8 mouse cellular contexts compared by ENCODE assay signal in the genomic region with DNA sequence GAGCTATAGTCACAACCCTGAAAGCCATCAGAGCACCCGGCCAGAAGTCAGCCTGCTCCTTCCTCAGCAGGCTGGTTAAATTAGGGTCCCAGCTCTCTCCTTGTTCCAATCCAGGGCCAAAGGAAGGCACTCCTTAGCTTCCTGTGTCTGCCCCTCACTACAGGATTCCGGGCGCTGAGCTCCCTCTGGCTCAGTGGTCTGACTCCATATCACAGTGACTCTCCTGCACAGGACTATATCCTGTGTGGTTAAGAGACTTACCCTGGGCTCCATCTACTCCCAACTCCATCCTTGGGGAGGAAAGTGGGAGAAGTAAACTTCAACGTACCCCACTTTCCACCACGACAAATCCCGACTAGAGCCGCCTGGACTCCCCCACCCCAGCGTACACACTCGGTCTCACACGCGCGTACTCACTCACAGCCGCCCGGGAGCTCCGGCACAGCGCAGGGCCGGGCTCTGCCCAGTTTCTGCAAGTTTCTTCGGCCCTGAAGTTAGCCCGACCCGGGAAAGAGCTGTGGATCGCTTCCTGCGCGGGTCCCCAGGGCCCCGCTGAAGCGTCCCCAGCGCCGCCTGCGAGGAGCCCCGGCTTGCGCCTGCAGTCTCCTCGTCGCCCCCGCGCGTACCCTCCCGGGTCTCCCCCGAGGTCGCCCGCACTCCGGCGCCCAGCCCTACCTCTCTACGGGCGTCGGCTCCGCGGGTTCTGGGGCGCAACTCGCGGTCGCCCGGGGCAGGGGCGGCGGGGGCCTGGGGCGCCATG. TPM values are rescaled to one million over a fixed set of nuclear protein-coding genes. Genes with fewer than 3 reads are reported as not detected.
DNase-seq lines count a peak whose midpoint lies in the region; ATAC-seq and TF ChIP-seq lines count a peak whose summit lies in the region.

No protein-coding gene starts in this region.

- H3K4me2 ChIP-seq in kidney, embryonic 16.5 days (replicated peaks; ENCODE audit: low read depth, low read length) = peak overlapping the region; percentile 73

- H3K27me3 ChIP-seq in kidney, adult 2 months (replicated peaks; ENCODE audit: control insufficient read depth, insufficient read depth, low read length) = 0 out of 2 replicates have a peak, but pooled peaks cover 1% of the 10 kb centered on the region
- no peaks in the 10 kb centered on the region for H3K27me3 ChIP-seq in ES-Bruce4 (ENCODE audit: control insufficient read depth, insufficient read depth, low read length, poor library complexity, severe bottlenecking)
- H3K27me3 ChIP-seq in kidney, embryonic 16.5 days (ENCODE audit: insufficient read depth, low read length) = no peaks in the 10 kb centered on the region
- H3K27me3 ChIP-seq in midbrain, embryonic 10.5 days (ENCODE audit: low read depth, poor library complexity, severe bottlenecking) = no peaks in the 10 kb centered on the region

- H3K9me3 ChIP-seq in ES-Bruce4 (replicated peaks; ENCODE audit: control insufficient read depth, insufficient read depth, low read length, poor library complexity, severe bottlenecking) = no peaks in the 10 kb centered on the region
- H3K9me3 ChIP-seq in kidney, embryonic 16.5 days (ENCODE audit: low read length) = no peaks in the 10 kb centered on the region
- no peaks in the 10 kb centered on the region; the same call in 1 of the 2 replicates for H3K9me3 ChIP-seq in midbrain, embryonic 10.5 days (replicated peaks)

- H3K27ac ChIP-seq in kidney, adult 2 months (ENCODE audit: insufficient read depth, low read depth, low read length) = no peak overlapping the region
- no peak overlapping the region for H3K27ac ChIP-seq in ES-Bruce4 (ENCODE audit: insufficient read depth, low read length)
- peak overlapping the region; percentile 84 for H3K27ac ChIP-seq in kidney, embryonic 16.5 days (ENCODE audit: low read length)
- peak overlapping the region; percentile 100 for H3K27ac ChIP-seq in midbrain, embryonic 10.5 days (replicated peaks)

- no peaks in the 10 kb centered on the region for H3K4me1 ChIP-seq in kidney, adult 2 months (ENCODE audit: control insufficient read depth, insufficient read depth, low read length)
- peaks cover 6% of the 10 kb centered on the region for H3K4me1 ChIP-seq in ES-Bruce4 (ENCODE audit: control insufficient read depth, insufficient read depth, low read length)
- peaks cover 41% of the 10 kb centered on the region for H3K4me1 ChIP-seq in kidney, embryonic 16.5 days (ENCODE audit: insufficient read depth, low read length)
- H3K4me1 ChIP-seq in midbrain, embryonic 10.5 days = peaks cover 59% of the 10 kb centered on the region

- H3K36me3 ChIP-seq in kidney, adult 2 months (ENCODE audit: control insufficient read depth, insufficient read depth, low read length) = no peaks in the 10 kb centered on the region
- H3K36me3 ChIP-seq in ES-Bruce4 (ENCODE audit: control insufficient read depth, insufficient read depth, low read length, poor library complexity, severe bottlenecking) = no peaks in the 10 kb centered on the region
- H3K36me3 ChIP-seq in kidney, embryonic 16.5 days (ENCODE audit: insufficient read depth, low read length) = no peaks in the 10 kb centered on the region
- H3K36me3 ChIP-seq in midbrain, embryonic 10.5 days = peaks cover 24% of the 10 kb centered on the region

- peak; percentile 30 for DNase-seq in kidney, adult 2 months
- no peak for DNase-seq in kidney, adult 11 months
- DNase-seq in cerebellum, postnatal 36 days = peak; percentile 37 to 40
- peak; percentile 71 for DNase-seq in midbrain, embryonic 10.5 days (ENCODE audit: low spot score)
- DNase-seq in thymus, postnatal 36 days = peak; percentile 17 to 27

- ATAC-seq in granulocyte monocyte progenitor cell, adult 5-6 weeks (replicated peaks; ENCODE audit: poor library complexity, severe bottlenecking) = peak; percentile 30; the same call in 1 of the 2 replicates
- peak; percentile 73 for ATAC-seq in kidney, embryonic 16.5 days (ENCODE audit: low FRiP score, low TSS enrichment)

- TF ChIP-seq CTCF in kidney, adult 2 months (conservative IDR thresholded peaks at IDR 0.05; ENCODE audit: insufficient read depth, insufficient read length, low read depth, low read length) = no peak
- TF ChIP-seq CTCF in ES-Bruce4 (IDR thresholded peaks at IDR 0.05; ENCODE audit: low read depth, low read length) = no peak

- peak overlapping the region; percentile 54 for H3K4me3 ChIP-seq in kidney, adult 2 months (ENCODE audit: insufficient read depth, low read depth, low read length)
- peak overlapping the region; percentile 65 for H3K4me3 ChIP-seq in ES-Bruce4 (ENCODE audit: low read depth, low read length)
- H3K4me3 ChIP-seq in kidney, embryonic 16.5 days (ENCODE audit: low read length) = peak overlapping the region; percentile 62
- H3K4me3 ChIP-seq in midbrain, embryonic 10.5 days = peak overlapping the region; percentile 92

- no peak for TF ChIP-seq EP300 in ES-Bruce4 (IDR thresholded peaks at IDR 0.05; ENCODE audit: insufficient read depth, low read depth, low read length)

- no peak for TF ChIP-seq POLR2A in kidney, adult 2 months (IDR thresholded peaks at IDR 0.05; ENCODE audit: low read depth, low read length)
- TF ChIP-seq POLR2A in ES-Bruce4 (IDR thresholded peaks at IDR 0.05; ENCODE audit: insufficient read depth, low read length) = no peak

- peak overlapping the region; percentile 96 for H3K9ac ChIP-seq in ES-Bruce4 (ENCODE audit: low read depth, poor library complexity, severe bottlenecking)
- H3K9ac ChIP-seq in kidney, embryonic 16.5 days (replicated peaks; ENCODE audit: low read length) = peak overlapping the region; percentile 80

- 3% methylated on average over 48 of the region's 54 CpGs for WGBS in kidney, adult 2 months
- WGBS in kidney, embryonic 16.5 days = under 1% methylated on average over 51 of the region's 54 CpGs
- WGBS in midbrain, embryonic 10.5 days = under 1% methylated on average over 54 of the region's 54 CpGs

RNA-seq across cellular contexts. Expression of a gene that starts 0.6 kb away (rescaled TPM):
- polyA plus RNA-seq in kidney, adult 2 months (2012; rRNA removed) = 6.3 and 6.6 TPM in 2 replicates
- 27.5 and 29.8 TPM in 2 replicates for polyA plus RNA-seq in ES-Bruce4 (2011; ENCODE audit: insufficient read depth, insufficient read length, low read depth, missing spikeins)
- 0.13 TPM in 1 of 2 replicates, not detected in the other for total RNA-seq in granulocyte monocyte progenitor cell, adult 5-6 weeks (2014; fragmentation: Nextera tagmentation)
- total RNA-seq in granulocyte monocyte progenitor cell, adult 5-6 weeks (2017) = 0.15 and 0.52 TPM in 2 replicates
- 20.6 and 20.9 TPM in 2 replicates for polyA plus RNA-seq in kidney, embryonic 16.5 days (2015; fragmentation: Nextera tagmentation; extraction: Ambion mirVana)
- 42.3 and 50.6 TPM in 2 replicates for polyA plus RNA-seq in midbrain, embryonic 10.5 days (2016; fragmentation: Nextera tagmentation; extraction: Ambion mirVana)

RNA-seq across cellular contexts. Expression of a gene that starts 16.6 kb away (rescaled TPM):
- 11.0 and 15.3 TPM in 2 replicates for polyA plus RNA-seq in kidney, adult 2 months (2012; rRNA removed)
- polyA plus RNA-seq in ES-Bruce4 (2011; ENCODE audit: insufficient read depth, insufficient read length, low read depth, missing spikeins) = 5.5 and 11.6 TPM in 2 replicates
- 9.7 and 16.2 TPM in 2 replicates for total RNA-seq in granulocyte monocyte progenitor cell, adult 5-6 weeks (2014; fragmentation: Nextera tagmentation)
- 3.8 and 11.6 TPM in 2 replicates for total RNA-seq in granulocyte monocyte progenitor cell, adult 5-6 weeks (2017)
- polyA plus RNA-seq in kidney, embryonic 16.5 days (2015; fragmentation: Nextera tagmentation; extraction: Ambion mirVana) = 31.7 and 32.8 TPM in 2 replicates
- 26.6 and 28.4 TPM in 2 replicates for polyA plus RNA-seq in midbrain, embryonic 10.5 days (2016; fragmentation: Nextera tagmentation; extraction: Ambion mirVana)

RNA-seq across cellular contexts. Expression of a gene that starts 28.5 kb away (rescaled TPM):
- polyA plus RNA-seq in kidney, adult 2 months (2012; rRNA removed) = 1.4 and 1.8 TPM in 2 replicates
- polyA plus RNA-seq in ES-Bruce4 (2011; ENCODE audit: insufficient read depth, insufficient read length, low read depth, missing spikeins) = not detected in 2 replicates
- total RNA-seq in granulocyte monocyte progenitor cell, adult 5-6 weeks (2014; fragmentation: Nextera tagmentation) = 2.4 and 4.0 TPM in 2 replicates
- total RNA-seq in granulocyte monocyte progenitor cell, adult 5-6 weeks (2017) = 0.90 and 1.4 TPM in 2 replicates
- 3.8 TPM in 1 of 2 replicates, not detected in the other for polyA plus RNA-seq in kidney, embryonic 16.5 days (2015; fragmentation: Nextera tagmentation; extraction: Ambion mirVana)
- polyA plus RNA-seq in midbrain, embryonic 10.5 days (2016; fragmentation: Nextera tagmentation; extraction: Ambion mirVana) = 0.57 and 1.3 TPM in 2 replicates

RNA-seq across cellular contexts. Expression of a gene that starts 35.3 kb away (rescaled TPM):
- polyA plus RNA-seq in kidney, adult 2 months (2012; rRNA removed) = 513 and 602 TPM in 2 replicates
- polyA plus RNA-seq in ES-Bruce4 (2011; ENCODE audit: insufficient read depth, insufficient read length, low read depth, missing spikeins) = 103 and 112 TPM in 2 replicates
- 165 and 172 TPM in 2 replicates for total RNA-seq in granulocyte monocyte progenitor cell, adult 5-6 weeks (2014; fragmentation: Nextera tagmentation)
- total RNA-seq in granulocyte monocyte progenitor cell, adult 5-6 weeks (2017) = 93.4 and 107 TPM in 2 replicates
- polyA plus RNA-seq in kidney, embryonic 16.5 days (2015; fragmentation: Nextera tagmentation; extraction: Ambion mirVana) = 326 and 331 TPM in 2 replicates
- 282 and 288 TPM in 2 replicates for polyA plus RNA-seq in midbrain, embryonic 10.5 days (2016; fragmentation: Nextera tagmentation; extraction: Ambion mirVana)

Comparison
In these comparisons a context has a peak if more than half of its experiments do, and no peak if none do; other contexts are left out.
1. H3K27ac ChIP-seq: peak in kidney, embryonic 16.5 days (single experiment) and midbrain, embryonic 10.5 days (single experiment); none in kidney, adult 2 months (single experiment) and ES-Bruce4 (single experiment).
2. Peak in every context shown above with its lines, with median percentiles within 50 percentile points of each other: H3K4me3 ChIP-seq.